Mouse (Mus musculus) left cerebral cortex, postnatal 4 days (tissue): ENCODE measurements around the gene Slc9a6. TPM values are rescaled to one million over a fixed set of nuclear protein-coding genes. Genes with fewer than 3 reads are reported as not detected.

ENCODE experiments used
- DNase-seq: peaks from one replicate; pipeline ENCODE4 v3.0.0-alpha.2; 2022
- intact Hi-C: fragments of 180-260 bp; cut with DNase I; formaldehyde crosslinking; loops from one replicate; pipeline ENCODE4 v1.15.1; 2025
- total RNA-seq, 2 experiments: library from RNA; stranded (reverse); gene quantifications; 2 replicates each; pipeline ENCODE4 v1.2.3; 2021

Slc9a6 gene
- 100 to 1,000 TPM; 103 to 116 TPM for total RNA-seq

GRCm38 (mm10) chrX:56609623-56610317 lies at the start of gene Slc9a6:
Gene Slc9a6 (plus strand): TSS chrX:56609757.
- intact Hi-C loops = no loop called here
- peak; percentile 82 for DNase-seq

DNA sequence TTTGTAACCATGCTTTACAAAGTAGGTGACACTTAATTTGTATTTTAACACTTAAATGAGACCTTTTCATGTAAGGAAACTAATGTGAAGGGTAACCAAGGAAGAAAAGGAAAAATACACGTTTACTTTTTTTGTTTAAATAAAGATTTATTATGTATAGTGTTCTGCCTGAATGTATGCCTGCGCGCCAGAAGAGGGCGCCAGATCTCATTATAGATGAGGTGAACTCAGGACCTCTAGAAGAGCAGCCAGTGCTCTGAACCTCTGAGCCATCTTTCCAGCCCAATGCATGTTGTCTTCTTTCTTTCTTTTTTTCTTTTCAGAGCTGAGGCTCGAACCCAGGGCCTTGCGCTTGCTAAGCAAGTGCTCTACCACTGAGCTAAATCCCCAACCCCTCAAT lies 37.1 kb upstream of the Slc9a6 start:
- peak; percentile 7 for DNase-seq

DNA sequence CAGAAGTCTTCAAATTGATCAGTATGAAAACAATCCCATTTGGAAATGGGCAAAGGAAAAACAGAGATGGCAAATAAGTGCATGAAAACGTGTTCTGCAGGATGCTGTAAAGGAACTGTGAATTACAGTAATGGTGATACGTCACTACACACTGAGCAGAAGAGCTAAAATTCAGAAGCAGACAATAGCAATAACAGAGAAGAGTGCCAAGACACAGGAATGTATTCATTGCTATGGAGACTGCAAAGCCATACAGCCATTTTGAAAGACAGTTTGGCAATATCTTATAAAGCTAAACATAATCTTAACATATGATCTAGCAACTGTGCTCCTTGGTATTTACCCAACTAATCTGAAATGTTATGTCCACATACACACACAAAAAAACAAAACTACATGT lies 31.4 kb upstream of the Slc9a6 start:
- no peak for DNase-seq
- intact Hi-C loops = no loop called here

More for the DNA sequence above, 37.1 kb upstream of the Slc9a6 start:
- intact Hi-C loops = no loop called here

DNA sequence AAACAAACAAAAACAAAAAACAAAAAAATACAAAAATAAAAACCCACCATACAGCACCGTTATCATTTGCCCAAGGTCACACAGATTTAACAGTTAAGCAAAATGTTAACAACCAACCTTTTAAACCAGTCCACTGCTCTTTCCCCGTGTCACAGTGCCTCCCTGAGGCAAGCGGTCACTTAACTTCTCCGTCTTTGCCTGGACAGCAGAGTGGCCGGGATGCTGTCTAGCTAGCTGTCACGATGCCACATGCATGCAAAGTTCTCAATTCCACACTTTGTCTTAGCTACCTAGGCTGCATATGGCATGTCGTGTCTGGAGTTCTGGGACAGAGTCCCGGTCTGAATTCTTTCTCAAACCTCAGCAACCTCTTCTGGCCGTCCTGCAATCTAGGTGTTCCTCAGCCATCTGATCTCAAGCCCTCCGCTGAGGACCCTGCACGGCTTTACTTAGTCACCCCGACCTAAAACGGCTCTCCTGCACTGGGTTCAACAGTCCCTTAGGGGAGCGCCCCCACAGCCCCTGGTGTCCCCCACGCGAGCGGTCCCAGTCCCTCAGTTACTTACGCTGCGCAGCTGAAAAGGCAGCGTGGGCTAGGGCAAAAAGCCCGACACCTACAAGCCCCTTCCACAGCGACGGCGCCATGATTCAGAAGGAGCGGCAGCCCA lies 12.2 kb upstream of the Slc9a6 start:
- intact Hi-C loops = no loop called here
- DNase-seq = peak; percentile 16

GRCm38 (mm10) chrX:56597887-56598640 lies 11.5 kb upstream of the Slc9a6 start, which contains the start of gene Mmgt1:
Gene Mmgt1 (minus strand): TSS chrX:56598069.
- intact Hi-C loops = no loop called here
- peak; percentile 93 for DNase-seq

- intact Hi-C loops = no loop called here
- DNase-seq = no peak
These were observed 3.0 kb upstream of the Slc9a6 start for GRCm38 (mm10) chrX:56606536-56606935.

- intact Hi-C loops = no loop called here
These were observed 2.4 kb upstream of the Slc9a6 start for GRCm38 (mm10) chrX:56607032-56607710.

DNA sequence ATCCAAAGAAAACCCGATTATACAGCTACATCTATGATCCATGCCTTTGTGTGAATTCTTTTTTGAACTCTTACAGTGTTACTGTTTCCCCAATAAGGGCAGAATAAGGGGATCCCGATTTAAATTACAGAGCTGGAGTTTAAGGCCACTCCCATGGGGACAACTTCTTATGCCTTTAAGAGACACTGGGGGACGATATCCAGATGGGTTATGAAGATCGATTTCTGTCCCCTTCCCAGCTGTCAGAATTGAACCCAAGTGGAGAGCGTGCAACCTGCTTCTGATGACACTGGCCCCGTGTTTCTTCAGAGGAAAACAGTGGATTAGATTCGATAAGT lies 303 bp upstream of the Slc9a6 start:
- no peak for DNase-seq
- intact Hi-C loops = no loop called here

More at GRCm38 (mm10) chrX:56607032-56607710, 2.4 kb upstream of the Slc9a6 start:
- no peak for DNase-seq

- intact Hi-C loops = no loop called here
- peak; percentile 15 for DNase-seq
These were observed 749 bp downstream of the Slc9a6 start for GRCm38 (mm10) chrX:56610318-56610694.

DNA sequence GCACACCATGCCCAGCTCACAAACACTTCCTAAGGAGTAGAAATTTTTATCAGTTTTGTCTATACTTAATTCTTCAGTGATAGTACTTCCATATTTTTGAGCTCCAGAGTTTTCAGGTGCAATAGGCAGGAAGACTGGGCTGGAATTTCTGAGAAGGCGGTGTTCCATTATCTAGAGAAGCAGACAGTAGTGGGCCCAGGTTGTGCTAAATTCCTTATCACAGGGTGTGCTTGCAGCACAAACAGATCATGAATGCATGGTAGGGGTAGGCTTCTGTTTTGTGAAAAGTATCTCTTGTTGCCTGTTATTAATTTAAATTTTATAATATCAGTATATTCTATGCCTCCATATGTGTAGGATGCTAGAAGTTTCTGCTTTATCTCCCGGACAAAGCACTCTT lies 5.7 kb downstream of the Slc9a6 start:
- intact Hi-C loops = no loop called here
- no peak for DNase-seq

DNA sequence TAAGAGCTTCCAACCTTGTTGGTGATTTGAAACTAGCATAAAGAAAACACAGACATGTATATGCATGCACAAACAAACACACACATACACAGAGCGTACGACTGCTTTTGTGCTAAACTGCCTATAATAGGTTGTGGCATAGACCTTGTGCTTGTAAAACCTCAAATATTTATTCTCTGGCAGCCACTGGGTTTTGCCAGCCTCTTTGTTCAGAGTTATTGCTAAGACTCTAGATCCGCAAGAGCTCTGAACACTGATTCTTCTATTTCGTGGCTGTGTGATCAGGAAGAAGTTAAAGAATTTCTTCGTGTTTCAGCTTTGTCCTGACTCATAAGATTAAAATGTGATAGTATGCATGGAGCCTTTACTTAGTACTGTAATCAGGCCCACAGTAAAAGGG lies 26.6 kb downstream of the Slc9a6 start:
- no peak for DNase-seq
- intact Hi-C loops = no loop called here

DNA sequence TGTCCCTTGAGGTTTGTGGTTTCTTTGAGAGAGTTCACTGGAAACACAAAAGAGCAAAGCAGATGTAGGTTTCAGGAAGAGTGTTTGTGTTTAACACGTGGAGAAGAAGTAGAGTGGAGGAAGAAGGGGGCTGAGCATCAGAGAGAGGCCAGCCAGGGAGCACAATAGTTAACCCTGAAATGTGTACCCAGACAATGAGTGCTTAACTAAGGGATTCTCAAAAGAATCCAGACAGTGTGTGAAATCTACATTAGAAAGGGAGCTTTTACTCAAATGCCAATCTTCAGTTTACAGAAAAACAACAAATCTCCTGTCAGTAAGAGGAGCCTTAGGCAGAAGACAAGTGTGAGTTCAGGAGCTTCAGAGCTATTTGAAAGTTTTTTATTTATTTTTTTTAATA lies 30.5 kb downstream of the Slc9a6 start:
- intact Hi-C loops = no loop called here
- DNase-seq = no peak

GRCm38 (mm10) chrX:56649549-56650354 lies 40.2 kb downstream of the Slc9a6 start:
- no peak for DNase-seq
- intact Hi-C loops = loop anchor here (2.0 to 5.0 kb wide), 2 partner anchors 145 to 188 kb away; no protein-coding TSS in a partner anchor

DNA sequence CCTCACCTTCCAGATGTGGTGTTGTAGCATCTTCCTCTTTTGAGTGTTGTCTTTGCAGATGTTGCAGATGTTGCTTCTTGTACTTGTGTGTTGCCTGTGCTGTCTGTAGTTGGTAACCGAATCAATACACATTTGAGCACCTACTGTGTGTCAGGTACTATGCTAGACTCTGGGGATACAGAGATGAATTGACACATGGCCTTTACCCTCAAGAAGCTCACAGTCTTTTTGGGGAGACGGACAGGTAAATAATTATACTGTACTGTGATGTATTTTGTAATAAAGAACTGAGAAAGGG lies 40.7 kb downstream of the Slc9a6 start:
- intact Hi-C loops = loop anchor here (5.0 kb wide), 1 partner anchor 187 kb away; no protein-coding TSS in a partner anchor
- no peak for DNase-seq

DNA sequence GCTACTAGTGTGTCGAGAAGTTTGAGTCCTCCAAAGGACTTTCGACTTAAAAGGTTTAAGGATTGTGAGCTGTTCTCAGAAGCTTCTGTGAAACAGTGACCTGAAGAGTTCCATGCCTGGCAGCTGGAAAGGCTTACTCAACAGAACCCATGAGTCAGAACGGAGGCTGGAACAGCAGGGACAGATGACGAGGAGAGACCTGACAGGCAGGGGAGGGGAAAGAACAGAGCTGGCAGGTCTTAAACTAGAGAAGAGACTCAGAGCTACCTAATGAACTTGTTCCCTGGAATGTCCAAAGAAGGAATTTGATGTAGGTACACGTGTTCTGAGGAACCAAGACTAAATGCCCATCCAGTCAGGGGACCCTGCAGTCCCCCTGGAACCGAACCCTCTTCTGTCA lies 41.3 kb downstream of the Slc9a6 start:
- intact Hi-C loops = loop anchor here (5.0 kb wide), 1 partner anchor 186 kb away; no protein-coding TSS in a partner anchor
- DNase-seq = no peak

- DNase-seq = no peak
- intact Hi-C loops = loop anchor here (5.0 kb wide), 1 partner anchor 186 kb away; no protein-coding TSS in a partner anchor
These were observed 42.2 kb downstream of the Slc9a6 start for GRCm38 (mm10) chrX:56651738-56652137.

DNA sequence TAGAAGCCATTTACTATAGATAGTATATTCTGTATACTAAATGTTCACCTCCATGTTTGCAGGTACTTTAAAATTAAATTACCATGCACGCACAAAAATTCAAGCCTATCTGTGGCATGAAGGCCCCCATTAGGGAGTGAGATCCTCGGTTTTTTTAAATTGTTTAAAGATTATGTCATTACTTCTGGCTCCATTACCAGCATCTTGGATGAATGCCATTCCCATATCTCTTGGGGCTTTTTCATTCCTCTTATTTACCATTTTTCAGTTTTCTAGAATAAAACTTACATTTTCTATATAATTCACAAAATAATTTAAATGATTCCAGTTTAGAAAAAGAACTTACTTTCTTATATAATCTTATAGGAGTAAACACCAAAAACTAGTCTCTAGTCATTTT lies 46.1 kb downstream of the Slc9a6 start:
- intact Hi-C loops = no loop called here
- DNase-seq = no peak

- intact Hi-C loops = no loop called here
- DNase-seq = no peak
These were observed 49.7 kb downstream of the Slc9a6 start for GRCm38 (mm10) chrX:56659286-56659685.

GRCm38 (mm10) chrX:56661143-56661542 lies 51.6 kb downstream of the Slc9a6 start:
- intact Hi-C loops = no loop called here

DNA sequence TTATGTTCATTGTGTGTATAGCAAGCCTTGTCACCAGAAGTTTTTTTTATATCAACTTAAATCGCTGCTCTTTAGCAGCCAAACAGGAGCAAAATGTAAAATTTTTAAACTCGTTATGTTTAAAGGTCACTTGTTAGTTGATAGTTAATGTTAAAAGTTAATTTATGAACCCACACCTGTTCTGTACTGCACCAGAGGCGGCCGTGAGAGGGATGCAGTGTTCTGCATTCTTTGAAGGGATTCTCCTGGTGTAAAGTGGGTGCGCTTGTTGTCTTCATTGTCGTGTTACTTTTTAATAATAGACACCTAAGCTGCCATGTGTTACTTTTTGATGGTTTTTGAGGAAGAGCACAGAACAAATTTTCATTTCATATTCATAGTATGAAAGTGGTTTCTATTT lies 52.8 kb downstream of the Slc9a6 start:
- intact Hi-C loops = no loop called here
- no peak for DNase-seq

More at GRCm38 (mm10) chrX:56661143-56661542, 51.6 kb downstream of the Slc9a6 start:
- no peak for DNase-seq
